Mouse (Mus musculus) heart, adult 2 months (tissue): ENCODE measurements around the gene Foxo1.

Experiments
- CTCF ChIP-seq: fragments of 200-600 bp; IDR thresholded peaks from 2 replicates; pipeline ENCODE4 v1.8.1; 2022; ENCODE audit warnings: antibody characterized with exemption, mild to moderate bottlenecking, moderate library complexity
- POLR2A ChIP-seq: fragments of 200-500 bp; IDR thresholded peaks from 2 replicates; pipeline ENCODE4 v1.6.1; 2011; ENCODE audit warnings: mild to moderate bottlenecking, low read depth, low read length, control low read depth; ENCODE audit not compliant: insufficient read depth

- TF ChIP-seq CTCF (no peak), POLR2A (no peak)
Observed at GRCm38 (mm10) chr3:52272376-52272865, 4.3 kb downstream of the Foxo1 start.
